Comparison of ENCODE assay signal across 16 mouse cellular contexts in the genomic region with DNA sequence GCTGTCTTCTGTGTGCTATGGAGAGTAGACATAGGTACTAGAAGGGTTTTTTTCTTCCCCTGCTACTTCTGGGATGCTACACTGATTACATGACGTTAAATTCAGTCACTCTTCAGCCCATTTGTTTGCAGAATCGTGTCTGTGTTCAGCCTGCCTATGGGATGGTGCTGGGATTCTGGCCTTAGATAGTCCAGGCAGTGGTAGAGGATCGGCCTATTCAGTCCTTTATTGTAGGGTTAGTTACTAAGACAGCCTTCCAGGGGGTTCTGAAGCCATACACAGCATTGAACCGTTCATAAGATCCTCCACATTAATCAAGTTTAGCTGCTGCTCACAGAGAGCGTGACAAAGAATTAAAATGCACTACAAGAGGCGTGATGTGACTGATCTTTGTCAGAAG. TPM values are rescaled to one million over a fixed set of nuclear protein-coding genes. Genes with fewer than 3 reads are reported as not detected.
A peak's percentile ranks its signal among the peaks of the same experiment; 100 is the strongest.
DNase-seq lines count a peak whose midpoint lies in the region; ATAC-seq and TF ChIP-seq lines count a peak whose summit lies in the region.
"Had no signal": no experiment of that assay in that cellular context is flagged by ENCODE, and none has a peak within 500 bp of the region (broad histone marks: within the 10 kb centered on the region; RNA-seq: fewer than 3 reads in every experiment).

No protein-coding gene starts in this region.

- 72% methylated on average over 6 of the region's 6 CpGs for WGBS in kidney, postnatal 0 days
- WGBS in kidney, embryonic 16.5 days: 74% methylated on average over 6 of the region's 6 CpGs
- 36% methylated on average over 6 of the region's 6 CpGs for WGBS in hindbrain, embryonic 12.5 days
- 32% methylated on average over 6 of the region's 6 CpGs for WGBS in midbrain, embryonic 12.5 days
- 28% methylated on average over 6 of the region's 6 CpGs for WGBS in neural tube, embryonic 15.5 days
- 87% methylated on average over 6 of the region's 6 CpGs for WGBS in lung, adult 2 months

- ATAC-seq in kidney, postnatal 0 days (replicated peaks; ENCODE audit: low FRiP score, low read depth): no peak
- no peak; the same call in 1 of the 2 replicates for ATAC-seq in kidney, embryonic 16.5 days (ENCODE audit: low FRiP score, low TSS enrichment)
- 0 out of 2 replicates have a peak, but pooled peaks have one; percentile 11 for ATAC-seq in hindbrain, embryonic 12.5 days (ENCODE audit: low FRiP score)
- 0 out of 2 replicates have a peak, but pooled peaks have one; percentile 14 for ATAC-seq in midbrain, embryonic 12.5 days (ENCODE audit: low FRiP score, low read depth)
- ATAC-seq in neural tube, embryonic 15.5 days (ENCODE audit: low FRiP score): no peak
- ATAC-seq: Patski had no signal

- H3K9me3 ChIP-seq in kidney, postnatal 0 days (replicated peaks; ENCODE audit: low read length): no peaks in the 10 kb centered on the region
- no peaks in the 10 kb centered on the region for H3K9me3 ChIP-seq in kidney, embryonic 16.5 days (ENCODE audit: low read length)
- H3K9me3 ChIP-seq in hindbrain, embryonic 12.5 days (replicated peaks): no peaks in the 10 kb centered on the region
- no peaks in the 10 kb centered on the region for H3K9me3 ChIP-seq in midbrain, embryonic 12.5 days
- no peaks in the 10 kb centered on the region for H3K9me3 ChIP-seq in neural tube, embryonic 15.5 days (replicated peaks)

- H3K27me3 ChIP-seq in kidney, postnatal 0 days (ENCODE audit: insufficient read depth, low read length): no peaks in the 10 kb centered on the region
- no peaks in the 10 kb centered on the region for H3K27me3 ChIP-seq in kidney, embryonic 16.5 days (ENCODE audit: insufficient read depth, low read length)
- no peaks in the 10 kb centered on the region for H3K27me3 ChIP-seq in hindbrain, embryonic 12.5 days
- H3K27me3 ChIP-seq in midbrain, embryonic 12.5 days: no peaks in the 10 kb centered on the region
- H3K27me3 ChIP-seq in neural tube, embryonic 15.5 days (replicated peaks): no peaks in the 10 kb centered on the region
- H3K27me3 ChIP-seq: Patski had no signal

- H3K4me2 ChIP-seq in kidney, postnatal 0 days (ENCODE audit: low read length): no peak overlapping the region
- no peak overlapping the region for H3K4me2 ChIP-seq in kidney, embryonic 16.5 days (replicated peaks; ENCODE audit: low read depth, low read length)
- no peak overlapping the region for H3K4me2 ChIP-seq in hindbrain, embryonic 12.5 days (replicated peaks)
- no peak overlapping the region for H3K4me2 ChIP-seq in midbrain, embryonic 12.5 days (replicated peaks)
- H3K4me2 ChIP-seq in neural tube, embryonic 15.5 days: 0 out of 2 replicates have a peak overlapping the region, but pooled peaks have one; percentile 5
- H3K4me2 ChIP-seq: heart, embryonic 11.5 days had no signal

- no peaks in the 10 kb centered on the region for H3K36me3 ChIP-seq in kidney, postnatal 0 days (ENCODE audit: insufficient read depth, low read length)
- no peaks in the 10 kb centered on the region; the same call in 1 of the 2 replicates for H3K36me3 ChIP-seq in kidney, embryonic 16.5 days (ENCODE audit: insufficient read depth, low read length)
- H3K36me3 ChIP-seq in hindbrain, embryonic 12.5 days: 0 out of 2 replicates have a peak, but pooled peaks cover 7% of the 10 kb centered on the region
- 0 out of 2 replicates have a peak, but pooled peaks cover 10% of the 10 kb centered on the region for H3K36me3 ChIP-seq in midbrain, embryonic 12.5 days
- H3K36me3 ChIP-seq in neural tube, embryonic 15.5 days: peaks cover 4% of the 10 kb centered on the region; the same call in 1 of the 2 replicates

- H3K27ac ChIP-seq in kidney, postnatal 0 days: peak overlapping the region; percentile 52
- no peak overlapping the region for H3K27ac ChIP-seq in kidney, embryonic 16.5 days (ENCODE audit: low read length)
- no peak overlapping the region for H3K27ac ChIP-seq in hindbrain, embryonic 12.5 days
- H3K27ac ChIP-seq in midbrain, embryonic 12.5 days (replicated peaks): 0 out of 2 replicates have a peak overlapping the region, but pooled peaks have one; percentile 15
- no peak overlapping the region for H3K27ac ChIP-seq in neural tube, embryonic 15.5 days (replicated peaks)
- H3K27ac ChIP-seq: macrophage had no signal

- H3K4me1 ChIP-seq in kidney, postnatal 0 days (replicated peaks; ENCODE audit: insufficient read depth, low read length): no peaks in the 10 kb centered on the region; the same call in 1 of the 2 replicates
- H3K4me1 ChIP-seq in kidney, embryonic 16.5 days (ENCODE audit: insufficient read depth, low read length): 0 out of 2 replicates have a peak, but pooled peaks cover 4% of the 10 kb centered on the region
- peaks cover 21% of the 10 kb centered on the region for H3K4me1 ChIP-seq in hindbrain, embryonic 12.5 days
- peaks cover 21% of the 10 kb centered on the region for H3K4me1 ChIP-seq in midbrain, embryonic 12.5 days
- H3K4me1 ChIP-seq in neural tube, embryonic 15.5 days: peaks cover 13% of the 10 kb centered on the region
- H3K4me1 ChIP-seq in lung, adult 2 months (ENCODE audit: control insufficient read depth, insufficient read depth, low read length): no peaks in the 10 kb centered on the region; the same call in 1 of the 2 replicates

- DNase-seq in kidney, postnatal 0 days (ENCODE audit: low spot score): no peak
- no peak for DNase-seq in lung, adult 2 months
- no peak for DNase-seq in lung, postnatal 14 days
- DNase-seq: cerebellum, adult 9-11 months; embryo, embryonic 11 days; heart, postnatal 14 days; left cerebral cortex, postnatal 4 days; lung, adult 18-20 months; thymus, adult 2 months had no signal

- no peak overlapping the region for H3K9ac ChIP-seq in kidney, postnatal 0 days (ENCODE audit: low read depth, low read length)
- H3K9ac ChIP-seq in kidney, embryonic 16.5 days (replicated peaks; ENCODE audit: low read length): no peak overlapping the region
- no peak overlapping the region for H3K9ac ChIP-seq in hindbrain, embryonic 12.5 days
- no peak overlapping the region for H3K9ac ChIP-seq in midbrain, embryonic 12.5 days (replicated peaks)
- H3K9ac ChIP-seq in neural tube, embryonic 15.5 days (replicated peaks): no peak overlapping the region

- TF ChIP-seq CTCF in kidney, postnatal 0 days (IDR thresholded peaks at IDR 0.05; ENCODE audit: low read depth): no peak
- no peak for TF ChIP-seq CTCF in lung, adult 2 months (IDR thresholded peaks at IDR 0.05; ENCODE audit: insufficient read depth, low read length)

- no peak for TF ChIP-seq POLR2A in lung, adult 2 months (IDR thresholded peaks at IDR 0.05; ENCODE audit: borderline replicate concordance, extremely low read depth, low read depth, low read length)

- no peak overlapping the region for H3K4me3 ChIP-seq in kidney, postnatal 0 days (replicated peaks; ENCODE audit: low read depth, low read length)
- H3K4me3 ChIP-seq in kidney, embryonic 16.5 days (ENCODE audit: low read length): no peak overlapping the region
- H3K4me3 ChIP-seq in hindbrain, embryonic 12.5 days: no peak overlapping the region
- no peak overlapping the region for H3K4me3 ChIP-seq in midbrain, embryonic 12.5 days
- no peak overlapping the region for H3K4me3 ChIP-seq in neural tube, embryonic 15.5 days (replicated peaks)
- H3K4me3 ChIP-seq in lung, adult 2 months (replicated peaks; ENCODE audit: extremely low read depth, low read depth, low read length): no peak overlapping the region

RNA-seq across cellular contexts. Expression of gene Gclc, which starts 16.6 kb away (rescaled TPM):
- polyA plus RNA-seq in kidney, postnatal 0 days (2015; fragmentation: Nextera tagmentation; extraction: Ambion mirVana): 41.7 and 44.6 TPM in 2 replicates
- polyA plus RNA-seq in kidney, embryonic 16.5 days (2015; fragmentation: Nextera tagmentation; extraction: Ambion mirVana): 24.0 and 26.8 TPM in 2 replicates
- polyA plus RNA-seq in hindbrain, embryonic 12.5 days (2016; fragmentation: Nextera tagmentation; extraction: Ambion mirVana): 22.2 and 24.6 TPM in 2 replicates
- 19.3 and 23.0 TPM in 2 replicates for polyA plus RNA-seq in midbrain, embryonic 12.5 days (2016; fragmentation: Nextera tagmentation; extraction: Ambion mirVana)
- 15.2 and 17.2 TPM in 2 replicates for polyA plus RNA-seq in neural tube, embryonic 15.5 days (2015; fragmentation: Nextera tagmentation; extraction: Ambion mirVana)
- 40.4 and 49.3 TPM in 2 replicates for polyA plus RNA-seq in lung, adult 2 months (2012; rRNA removed)

Comparison
In these comparisons a context has a peak if more than half of its experiments do, and no peak if none do; other contexts are left out.
1. H3K27ac ChIP-seq: peak in kidney, postnatal 0 days (single experiment) and midbrain, embryonic 12.5 days (single experiment); none in kidney, embryonic 16.5 days (single experiment), hindbrain, embryonic 12.5 days (single experiment) and neural tube, embryonic 15.5 days (single experiment).
2. ATAC-seq: peak in hindbrain, embryonic 12.5 days (single experiment) and midbrain, embryonic 12.5 days (single experiment); none in kidney, postnatal 0 days (single experiment), kidney, embryonic 16.5 days (single experiment) and neural tube, embryonic 15.5 days (single experiment).